Mouse (Mus musculus) cerebellum, adult 2 months (tissue): ENCODE results near the gene Cldn12.

Experiments
- CTCF ChIP-seq: fragments of 200-500 bp; IDR thresholded peaks from 2 replicates; pipeline ENCODE4 v1.5.1; 2011; ENCODE audit warnings: low read depth, mild to moderate bottlenecking, control low read depth, low read length, moderate library complexity, borderline replicate concordance; ENCODE audit not compliant: insufficient read depth
- POLR2A ChIP-seq: fragments of 200-500 bp; IDR thresholded peaks from 2 replicates; pipeline ENCODE4 v1.6.1; 2011; ENCODE audit warnings: low read length, control low read depth, borderline replicate concordance; ENCODE audit not compliant: insufficient read depth

GRCm38 (mm10) chr5:5507701-5508225 is 7.0 kb downstream of the Cldn12 start:
- TF ChIP-seq CTCF (peak; percentile 81), POLR2A (no peak)
